Mouse (Mus musculus) lung, embryonic 15.5 days (tissue): Measurements from ENCODE around the gene Zfp319. TPM values are rescaled to one million over a fixed set of nuclear protein-coding genes. Genes with fewer than 3 reads are reported as not detected.

ENCODE experiments used
- ATAC-seq: fragments of 200-750 bp; cut with Nextera tagmentation; 2 replicates; pipeline ENCODE4 v1.8.0; 2017; ENCODE audit warnings: moderate number of reproducible peaks, borderline replicate concordance; ENCODE audit not compliant: low FRiP score, low TSS enrichment; ENCODE audit errors: extremely low read depth
- H3K27ac ChIP-seq: fragments of 300-500 bp; sonication (generic); 2 replicates; pipeline ENCODE4 v1.5.1; 2015; ENCODE audit warnings: moderate library complexity, mild to moderate bottlenecking, inconsistent platforms
- H3K27me3 ChIP-seq: fragments of 300-500 bp; sonication (generic); 2 replicates; pipeline ENCODE4 v1.6.1; 2015; ENCODE audit warnings: inconsistent platforms
- H3K36me3 ChIP-seq: fragments of 300-500 bp; sonication (generic); 2 replicates; pipeline ENCODE4 v1.6.1; 2015; ENCODE audit warnings: inconsistent platforms
- H3K4me1 ChIP-seq: fragments of 300-500 bp; sonication (generic); 2 replicates; pipeline ENCODE4 v1.6.1; 2015; ENCODE audit warnings: inconsistent platforms
- H3K4me2 ChIP-seq: fragments of 300-500 bp; sonication (generic); 2 replicates; pipeline ENCODE4 v1.6.1; 2015; ENCODE audit warnings: inconsistent platforms, mild to moderate bottlenecking, moderate library complexity
- H3K4me3 ChIP-seq: fragments of 300-500 bp; sonication (generic); 2 replicates; pipeline ENCODE4 v1.5.1; 2015; ENCODE audit warnings: mild to moderate bottlenecking, inconsistent platforms
- H3K9ac ChIP-seq: fragments of 300-500 bp; sonication (generic); 2 replicates; pipeline ENCODE4 v1.6.1; 2015; ENCODE audit warnings: inconsistent platforms
- H3K9me3 ChIP-seq: fragments of 300-500 bp; sonication (generic); 2 replicates; pipeline ENCODE4 v1.6.1; 2016; ENCODE audit warnings: inconsistent platforms
- WGBS: fragments of 180-500 bp; shearing (Covaris S2); methylation state at CpG from one replicate; pipeline ENCODE4 v1.1.7; 2015; 5-methylcytosine and 5-hydroxymethylcytosine counted together
- polyA plus RNA-seq: library from polyadenylated mRNA; unstranded; fragments of >200 nt; fragmentation: Nextera tagmentation; extraction: Ambion mirVana; gene quantifications from 2 replicates; pipeline ENCODE4 v1.2.1, GENCODE M21; 2015

Zfp319 gene
- polyA plus RNA-seq, 1 experiment from 2014 or later = 9.4 TPM

GRCm38 (mm10) chr8:95346643-95347545 is 15.1 kb upstream of the Zfp319 start:
- H3K36me3 ChIP-seq = peaks cover 26% of the 10 kb centered on the region
- no peaks in the 10 kb centered on the region for H3K9me3 ChIP-seq
- 14% methylated on average over 8 of the region's 8 CpGs for WGBS
- no peak overlapping the region for H3K9ac ChIP-seq
- H3K4me2 ChIP-seq = no peak overlapping the region
- H3K27me3 ChIP-seq = peaks cover 9% of the 10 kb centered on the region; the same call in 1 of the 2 replicates
- peak; percentile 40; the same call in 1 of the 2 replicates for ATAC-seq
- H3K27ac ChIP-seq = no peak overlapping the region
- no peak overlapping the region for H3K4me3 ChIP-seq
- H3K4me1 ChIP-seq = peaks cover 32% of the 10 kb centered on the region

DNA sequence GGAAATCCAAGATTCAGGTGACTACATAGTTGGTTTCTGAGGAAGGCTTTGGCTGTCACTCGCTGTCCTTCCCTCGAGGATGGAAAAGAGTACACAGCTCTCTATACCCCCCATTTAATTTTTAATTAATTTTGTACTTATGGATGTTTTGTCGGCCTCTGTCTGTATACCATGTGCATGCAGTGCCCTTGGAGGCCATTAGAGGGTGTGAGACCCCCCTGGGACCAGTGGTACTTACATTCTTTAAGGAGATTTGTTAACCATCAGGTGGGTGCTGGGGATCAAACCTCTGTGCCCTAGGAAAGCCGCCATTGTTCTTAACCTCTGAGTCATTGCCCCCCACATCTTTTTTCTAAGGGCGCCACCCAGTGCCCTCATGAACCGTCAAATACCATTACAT is 12.9 kb upstream of the Zfp319 start:
- no peaks in the 10 kb centered on the region for H3K9me3 ChIP-seq
- no peak for ATAC-seq
- no peak overlapping the region for H3K27ac ChIP-seq
- H3K36me3 ChIP-seq = peaks cover 26% of the 10 kb centered on the region
- no peak overlapping the region for H3K4me3 ChIP-seq
- H3K27me3 ChIP-seq = no peaks in the 10 kb centered on the region
- H3K4me2 ChIP-seq = no peak overlapping the region
- no peak overlapping the region for H3K9ac ChIP-seq
- 77% methylated on average over 6 of the region's 6 CpGs for WGBS
- H3K4me1 ChIP-seq = peaks cover 23% of the 10 kb centered on the region

GRCm38 (mm10) chr8:95341721-95342120 is 10.0 kb upstream of the Zfp319 start:
- no peak overlapping the region for H3K27ac ChIP-seq
- peaks cover 31% of the 10 kb centered on the region for H3K36me3 ChIP-seq
- H3K4me1 ChIP-seq = peaks cover under 1% of the 10 kb centered on the region
- H3K9ac ChIP-seq = no peak overlapping the region
- no peak overlapping the region for H3K4me3 ChIP-seq
- no peaks in the 10 kb centered on the region for H3K9me3 ChIP-seq
- 63% methylated on average over 5 of the region's 5 CpGs for WGBS
- no peaks in the 10 kb centered on the region for H3K27me3 ChIP-seq
- ATAC-seq = no peak
- H3K4me2 ChIP-seq = no peak overlapping the region

DNA sequence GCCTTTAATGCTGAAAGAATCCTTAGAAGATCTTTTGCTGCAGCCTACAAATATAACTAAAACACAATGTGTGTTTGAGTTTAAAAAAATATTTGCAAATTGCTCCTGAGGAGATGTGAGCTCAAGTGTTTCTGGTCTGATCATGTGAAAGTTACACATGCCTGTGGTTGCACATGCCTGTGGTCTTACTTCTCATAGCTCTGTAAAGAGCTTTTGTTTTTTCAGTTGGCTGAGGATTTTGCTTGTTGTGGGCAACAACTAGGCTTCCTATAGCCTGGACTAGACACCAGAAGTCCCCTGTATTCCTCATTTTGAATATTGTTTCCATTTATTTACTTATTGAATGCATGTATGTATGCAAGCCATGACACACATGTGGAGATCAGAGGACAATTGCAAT is 4.6 kb upstream of the Zfp319 start:
- no peak overlapping the region for H3K27ac ChIP-seq
- no peak overlapping the region for H3K9ac ChIP-seq
- peaks cover 19% of the 10 kb centered on the region for H3K36me3 ChIP-seq
- H3K27me3 ChIP-seq = no peaks in the 10 kb centered on the region
- no peak for ATAC-seq
- no peaks in the 10 kb centered on the region for H3K9me3 ChIP-seq
- peaks cover 9% of the 10 kb centered on the region for H3K4me1 ChIP-seq
- H3K4me3 ChIP-seq = no peak overlapping the region
- H3K4me2 ChIP-seq = no peak overlapping the region

GRCm38 (mm10) chr8:95335706-95336105 is 4.0 kb upstream of the Zfp319 start:
- no peak overlapping the region for H3K27ac ChIP-seq
- no peaks in the 10 kb centered on the region for H3K27me3 ChIP-seq
- 83% methylated on average over 1 of the region's 1 CpGs for WGBS
- peaks cover 19% of the 10 kb centered on the region for H3K36me3 ChIP-seq
- no peak for ATAC-seq
- peaks cover 11% of the 10 kb centered on the region for H3K4me1 ChIP-seq
- no peak overlapping the region for H3K4me3 ChIP-seq
- H3K4me2 ChIP-seq = no peak overlapping the region
- no peak overlapping the region for H3K9ac ChIP-seq
- no peaks in the 10 kb centered on the region for H3K9me3 ChIP-seq

- peak overlapping the region; percentile 99 for H3K27ac ChIP-seq
- H3K36me3 ChIP-seq = peaks cover 37% of the 10 kb centered on the region
- peak overlapping the region; percentile 84 for H3K9ac ChIP-seq
- H3K9me3 ChIP-seq = no peaks in the 10 kb centered on the region
- peak overlapping the region; percentile 78 for H3K4me2 ChIP-seq
- 11% methylated on average over 21 of the region's 21 CpGs for WGBS
- peak; percentile 4; the same call in 1 of the 2 replicates for ATAC-seq
- H3K27me3 ChIP-seq = no peaks in the 10 kb centered on the region
- H3K4me1 ChIP-seq = peaks cover 23% of the 10 kb centered on the region
- H3K4me3 ChIP-seq = peak overlapping the region; percentile 94
Measured at GRCm38 (mm10) chr8:95332437-95333199, 868 bp upstream of the Zfp319 start.

GRCm38 (mm10) chr8:95331156-95331719 is 512 bp downstream of the Zfp319 start:
- H3K9me3 ChIP-seq = no peaks in the 10 kb centered on the region

GRCm38 (mm10) chr8:95330367-95330766 is 1.4 kb downstream of the Zfp319 start:
- H3K36me3 ChIP-seq = peaks cover 54% of the 10 kb centered on the region
- 59% methylated on average over 1 of the region's 1 CpGs for WGBS
- peak overlapping the region; percentile 78 for H3K4me2 ChIP-seq
- H3K4me3 ChIP-seq = peak overlapping the region; percentile 94
- H3K27me3 ChIP-seq = no peaks in the 10 kb centered on the region
- ATAC-seq = no peak
- H3K9me3 ChIP-seq = no peaks in the 10 kb centered on the region
- H3K4me1 ChIP-seq = peaks cover 32% of the 10 kb centered on the region
- 0 out of 2 replicates have a peak overlapping the region, but pooled peaks have one; percentile 99 for H3K27ac ChIP-seq
- peak overlapping the region; percentile 84 for H3K9ac ChIP-seq

More at GRCm38 (mm10) chr8:95331156-95331719, 512 bp downstream of the Zfp319 start:
- peak; percentile 40 for ATAC-seq
- WGBS = under 1% methylated on average over 38 of the region's 38 CpGs
- no peaks in the 10 kb centered on the region for H3K27me3 ChIP-seq
- peaks cover 48% of the 10 kb centered on the region for H3K36me3 ChIP-seq
- peak overlapping the region; percentile 78 for H3K4me2 ChIP-seq
- H3K27ac ChIP-seq = peak overlapping the region; percentile 99
- H3K4me3 ChIP-seq = peak overlapping the region; percentile 94
- H3K4me1 ChIP-seq = peaks cover 32% of the 10 kb centered on the region
- peak overlapping the region; percentile 84 for H3K9ac ChIP-seq

GRCm38 (mm10) chr8:95327866-95328465 is 3.8 kb downstream of the Zfp319 start:
- no peak overlapping the region for H3K9ac ChIP-seq
- no peak overlapping the region for H3K4me2 ChIP-seq
- WGBS = 90% methylated on average over 46 of the region's 46 CpGs
- H3K27me3 ChIP-seq = no peaks in the 10 kb centered on the region
- H3K4me3 ChIP-seq = no peak overlapping the region
- H3K9me3 ChIP-seq = no peaks in the 10 kb centered on the region
- peaks cover 32% of the 10 kb centered on the region for H3K4me1 ChIP-seq
- peaks cover 44% of the 10 kb centered on the region for H3K36me3 ChIP-seq
- ATAC-seq = no peak
- no peak overlapping the region for H3K27ac ChIP-seq

DNA sequence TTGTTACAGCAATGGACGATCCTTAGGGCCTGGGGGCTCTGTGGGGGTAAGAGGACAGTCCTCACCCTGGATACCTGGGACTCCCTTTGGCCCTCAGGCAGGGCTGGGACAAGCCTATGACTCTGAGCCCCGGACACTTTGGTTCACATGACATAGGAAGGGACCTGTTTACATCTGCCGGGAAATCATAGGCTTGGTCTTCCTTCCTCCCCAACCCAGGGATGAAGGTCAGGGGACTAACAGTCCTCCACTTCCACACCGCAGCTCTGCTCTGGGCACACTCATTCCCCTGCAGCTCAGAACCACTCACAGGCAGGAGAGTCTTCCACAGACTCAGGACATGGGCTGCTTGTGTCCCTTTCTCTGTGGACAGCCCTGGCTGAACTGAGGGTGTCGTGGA is 4.9 kb downstream of the Zfp319 start:
- 73% methylated on average over 5 of the region's 5 CpGs for WGBS
- Histone ChIP-seq H3K27ac (no peak overlapping the region), H3K9ac (no peak overlapping the region), H3K4me2 (no peak overlapping the region), H3K27me3 (no peaks in the 10 kb centered on the region), H3K4me1 (peaks cover 28% of the 10 kb centered on the region), H3K36me3 (peaks cover 44% of the 10 kb centered on the region), H3K4me3 (no peak overlapping the region), H3K9me3 (no peaks in the 10 kb centered on the region)
- ATAC-seq = no peak

DNA sequence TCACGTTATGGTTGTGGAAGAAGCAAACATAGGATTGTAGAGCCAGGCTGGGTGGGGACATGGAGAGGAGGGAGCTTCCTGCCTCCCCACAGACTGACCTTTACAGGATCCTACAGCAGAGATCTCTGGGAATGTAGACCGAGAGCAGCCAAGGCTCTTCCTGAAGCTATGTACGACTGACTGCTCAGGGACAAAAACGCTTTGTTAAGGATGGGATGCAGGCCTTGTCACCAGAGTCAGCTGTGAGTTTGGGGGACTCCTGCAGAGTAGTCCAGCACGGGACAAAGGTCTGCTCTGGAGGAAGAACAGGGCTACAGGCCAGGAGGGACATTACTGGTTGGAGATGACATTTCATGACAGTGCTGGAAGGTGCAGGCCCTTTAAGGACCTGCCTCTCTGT is 7.1 kb downstream of the Zfp319 start:
- H3K27me3 ChIP-seq = no peaks in the 10 kb centered on the region
- no peak for ATAC-seq
- 43% methylated on average over 5 of the region's 5 CpGs for WGBS
- peaks cover 26% of the 10 kb centered on the region for H3K4me1 ChIP-seq
- no peak overlapping the region for H3K9ac ChIP-seq
- no peak overlapping the region for H3K4me3 ChIP-seq
- no peaks in the 10 kb centered on the region for H3K9me3 ChIP-seq
- H3K27ac ChIP-seq = peak overlapping the region; percentile 19; the same call in 1 of the 2 replicates
- peaks cover 44% of the 10 kb centered on the region for H3K36me3 ChIP-seq
- no peak overlapping the region for H3K4me2 ChIP-seq
